ENCODE assay signal across 8 mouse cellular contexts in the genomic region with DNA sequence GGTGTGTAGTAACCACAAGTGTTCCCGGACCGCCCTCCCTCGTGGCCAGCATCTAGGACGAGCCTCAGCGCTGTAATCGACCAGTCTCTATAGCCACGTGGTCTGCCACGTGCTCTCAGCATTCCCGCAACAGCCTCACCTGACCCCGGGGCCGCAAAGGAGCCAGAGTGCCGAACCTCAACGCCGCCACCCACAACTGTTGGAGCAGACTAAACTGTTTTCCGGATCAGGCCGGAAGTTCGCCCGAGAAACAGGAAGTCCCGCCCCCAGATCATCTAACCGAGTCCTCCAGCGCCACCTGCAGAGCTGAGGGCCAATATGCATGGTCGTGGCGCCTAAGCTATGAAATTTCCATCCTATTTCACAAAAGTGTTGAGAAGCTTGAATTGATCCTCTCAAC. TPM values are rescaled to one million over a fixed set of nuclear protein-coding genes. Genes with fewer than 3 reads are reported as not detected.
A peak's percentile ranks its signal among the peaks of the same experiment; 100 is the strongest.
DNase-seq lines count a peak whose midpoint lies in the region; ATAC-seq and TF ChIP-seq lines count a peak whose summit lies in the region.

A gene (minus strand): TSS at position 227 of the 400 bp plus-strand sequence.

- peak; percentile 67; the same call in 1 of the 2 replicates for TF ChIP-seq POLR2A in cortical plate, adult 2 months (IDR thresholded peaks at IDR 0.05; ENCODE audit: extremely low read depth, insufficient read depth, low read length)

- peaks cover 21% of the 10 kb centered on the region for H3K9me3 ChIP-seq in megakaryocyte, embryonic 14.5 days

- H3K27ac ChIP-seq in cortical plate, adult 2 months (ENCODE audit: insufficient read depth, low read length), result no peak within 1 kb of the TSS

- H3K36me3 ChIP-seq in megakaryocyte, embryonic 14.5 days (replicated peaks; ENCODE audit: low read length), result peaks cover 35% of the 10 kb centered on the region

- peak; percentile 89 to 91 for DNase-seq in gastrocnemius, adult 8-10 months (ENCODE audit: low spot score in 2 of 2)
- DNase-seq in hindlimb bud, embryonic 11.5 days (ENCODE audit: extremely low spot score, low read depth, low spot score), result peak; percentile 77
- DNase-seq in left cerebral cortex, adult 8-10 months (ENCODE audit: low spot score in 2 of 2), result peak; percentile 85
- peak; percentile 95 for DNase-seq in right cerebral cortex, postnatal 10 days (ENCODE audit: low spot score in 2 of 2)
- DNase-seq in urinary bladder, postnatal 25 days (ENCODE audit: low spot score), result peak; percentile 95

- peak; percentile 99 for ATAC-seq in activated CD4-positive, CD25-positive, alpha-beta regulatory T cell, adult 4 months

- no peaks in the 10 kb centered on the region for H3K27me3 ChIP-seq in megakaryocyte, embryonic 14.5 days (replicated peaks)

- peak within 1 kb of the TSS; percentile 53 for H3K4me3 ChIP-seq in cortical plate, adult 2 months (ENCODE audit: insufficient read depth, low read length)
- H3K4me3 ChIP-seq in megakaryocyte, embryonic 14.5 days (replicated peaks), result peak within 1 kb of the TSS; percentile 99

- peaks cover 3% of the 10 kb centered on the region for H3K4me1 ChIP-seq in cortical plate, adult 2 months (ENCODE audit: control insufficient read depth, insufficient read depth, low read length)
- peaks cover 25% of the 10 kb centered on the region for H3K4me1 ChIP-seq in megakaryocyte, embryonic 14.5 days

- TF ChIP-seq CTCF in cortical plate, adult 2 months (IDR thresholded peaks at IDR 0.05; ENCODE audit: extremely low read depth, insufficient read depth, low read length), result peak; percentile 71

RNA-seq across cellular contexts. Expression of the gene that starts here (rescaled TPM):
- 10 to 100 TPM in 1 of 2 experiments, 1 to 10 TPM in 1; 9.8 to 13.4 TPM for polyA plus RNA-seq in activated CD4-positive, CD25-positive, alpha-beta regulatory T cell, adult 4 months (2017; shearing (Covaris generic))
- 15.8 and 16.6 TPM in 2 replicates for polyA plus RNA-seq in cortical plate, adult 2 months (2012; rRNA removed)
- 1 to 10 TPM; 5.2 to 8.0 (median 6.9) TPM for total RNA-seq in gastrocnemius, adult 8-10 months (2022)
- 10 to 100 TPM in 1 of 4 experiments, 1 to 10 TPM in 3; 8.6 to 10.2 (median 9.7) TPM for total RNA-seq in left cerebral cortex, adult 8-10 months (2022)
- polyA plus RNA-seq in megakaryocyte, embryonic 14.5 days (2012; ENCODE audit: insufficient read depth, low replicate concordance), result 17.5 and 54.6 TPM in 2 replicates
